Mouse (Mus musculus) lung, postnatal 0 days (tissue): ENCODE results near the gene Vil1.

Source experiments
- CTCF ChIP-seq: IDR thresholded peaks from 2 replicates; pipeline ENCODE4 v1.5.1; 2016; ENCODE audit warnings: antibody characterized with exemption, mild to moderate bottlenecking
- EP300 ChIP-seq: IDR thresholded peaks from 2 replicates; pipeline ENCODE4 v1.6.1; 2016; ENCODE audit warnings: antibody characterized with exemption, mild to moderate bottlenecking, control low read depth

DNA sequence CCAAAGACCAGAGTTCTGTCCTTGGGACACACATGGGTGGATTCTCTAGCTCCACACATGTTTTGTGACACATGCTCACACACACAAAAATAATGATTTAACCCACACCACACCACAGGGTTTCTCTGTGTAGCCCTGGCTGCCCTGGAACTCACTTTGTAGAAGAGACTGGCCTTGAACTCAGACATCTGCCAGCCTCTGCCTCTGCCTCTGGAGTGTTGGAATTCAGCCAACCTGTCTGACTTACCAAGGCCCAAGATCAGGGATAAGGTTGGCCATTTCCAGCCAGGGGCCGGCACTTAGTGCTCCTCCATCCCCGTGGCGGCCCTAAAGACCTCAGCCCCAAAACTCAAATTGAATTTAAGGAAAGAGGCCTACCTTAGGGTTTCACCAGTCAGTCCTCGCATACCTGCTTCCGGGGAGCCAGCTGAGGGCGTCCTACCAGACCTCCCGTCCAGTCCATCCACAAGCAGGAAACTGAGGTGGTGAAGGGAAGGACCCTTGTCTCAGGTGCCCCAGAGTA, 20.7 kb upstream of the Vil1 start:
- TF ChIP-seq CTCF = no peak
- TF ChIP-seq EP300 = no peak
